Mouse (Mus musculus) heart, adult 2 months (tissue): Measurements from ENCODE around the gene Stac2. TPM values are rescaled to one million over a fixed set of nuclear protein-coding genes. Genes with fewer than 3 reads are reported as not detected.
A peak's percentile ranks its signal among the peaks of the same experiment; 100 is the strongest.

Source experiments
- DNase-seq, 2 experiments: peaks; one replicate each; pipeline ENCODE4 v3.0.0; 2021
- H3K27ac ChIP-seq: fragments of 200-600 bp; 2 replicates; pipeline ENCODE4 v1.8.1; 2022
- H3K27me3 ChIP-seq: fragments of 200-500 bp; 2 replicates; pipeline ENCODE4 v1.6.1; 2012; ENCODE audit warnings: mild to moderate bottlenecking, low read length, inconsistent platforms, mixed read lengths; ENCODE audit not compliant: control insufficient read depth, insufficient read depth
- H3K36me3 ChIP-seq: fragments of 200-500 bp; 2 replicates; pipeline ENCODE4 v1.6.1; 2012; ENCODE audit warnings: low read length, inconsistent platforms; ENCODE audit not compliant: control insufficient read depth, insufficient read depth
- H3K4me1 ChIP-seq: fragments of 200-500 bp; 2 replicates; pipeline ENCODE4 v1.6.1; 2011; ENCODE audit warnings: low read length; ENCODE audit not compliant: control insufficient read depth, insufficient read depth
- H3K4me3 ChIP-seq: fragments of 200-600 bp; 2 replicates; pipeline ENCODE4 v1.8.1; 2022
- H3K79me2 ChIP-seq: fragments of 200-500 bp; replicated peaks from 2 replicates; pipeline ENCODE4 v1.6.1; 2012; ENCODE audit warnings: mild to moderate bottlenecking, inconsistent platforms, low read length, moderate library complexity, mixed read lengths; ENCODE audit not compliant: control insufficient read depth, insufficient read depth
- H3K9ac ChIP-seq: fragments of 200-500 bp; 2 replicates; pipeline ENCODE4 v1.6.1; 2012; ENCODE audit warnings: low read depth, mild to moderate bottlenecking, control low read depth, inconsistent platforms, low read length, mixed read lengths
- CTCF ChIP-seq: fragments of 200-600 bp; IDR thresholded peaks from 2 replicates; pipeline ENCODE4 v1.8.1; 2022; ENCODE audit warnings: antibody characterized with exemption, mild to moderate bottlenecking, moderate library complexity
- EP300 ChIP-seq: fragments of 200-500 bp; IDR thresholded peaks from 2 replicates; pipeline ENCODE4 v1.6.1; 2011; ENCODE audit warnings: low read depth, low read length, control low read depth; ENCODE audit not compliant: insufficient read depth
- POLR2A ChIP-seq: fragments of 200-500 bp; IDR thresholded peaks from 2 replicates; pipeline ENCODE4 v1.6.1; 2011; ENCODE audit warnings: mild to moderate bottlenecking, low read depth, low read length, control low read depth; ENCODE audit not compliant: insufficient read depth
- WGBS: fragments of 180-500 bp; shearing (Covaris S2); methylation state at CpG from one replicate; pipeline ENCODE4 v1.1.7; 2018; 5-methylcytosine and 5-hydroxymethylcytosine counted together
- intact Hi-C: fragments of 180-260 bp; cut with DNase I; formaldehyde crosslinking; loops from one replicate; pipeline ENCODE4 v1.15.1; 2025
- polyA plus RNA-seq: library from polyadenylated mRNA; depleted of rRNA; stranded (reverse); fragments of >200 nt; gene quantifications from 2 replicates; pipeline ENCODE4 v1.2.3, GENCODE M21; 2012
- total RNA-seq, 2 experiments: library from RNA; stranded (reverse); gene quantifications; 2 replicates each; pipeline ENCODE4 v1.2.3; 2021

Gene Stac2
- total and polyA plus RNA-seq, 3 experiments: 0.10 to 0.35 (median 0.20) TPM

DNA sequence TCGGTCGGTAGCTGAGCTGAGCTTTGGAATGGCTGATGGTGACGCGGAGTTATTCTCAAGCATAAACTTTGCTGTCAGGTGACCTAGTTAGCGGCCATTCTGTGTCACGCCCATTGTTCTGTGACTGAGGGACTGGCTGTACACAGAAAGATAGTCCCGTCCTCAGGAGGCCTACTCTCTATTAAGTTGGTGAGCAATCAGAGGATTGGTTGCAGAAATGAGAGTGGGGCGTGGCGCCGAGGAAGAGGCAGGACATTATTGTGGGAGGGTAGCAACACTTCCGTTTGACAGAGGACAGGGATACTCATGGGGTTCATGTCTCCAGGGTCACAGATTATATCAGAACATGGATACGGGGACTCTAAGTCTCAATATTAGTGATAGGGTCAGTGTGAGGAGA is 12.9 kb upstream of the Stac2 start:
- Histone ChIP-seq H3K27ac (no peak overlapping the region), H3K4me1 (no peaks in the 10 kb centered on the region), H3K79me2 (no peaks in the 10 kb centered on the region), H3K36me3 (no peaks in the 10 kb centered on the region), H3K9ac (no peak overlapping the region), H3K4me3 (no peak overlapping the region), H3K27me3 (no peaks in the 10 kb centered on the region)
- DNase-seq: no peak
- TF ChIP-seq POLR2A (no peak), EP300 (no peak), CTCF (no peak)
- 87% methylated on average over 12 of the region's 12 CpGs for WGBS
- intact Hi-C loops: no loop called here

DNA sequence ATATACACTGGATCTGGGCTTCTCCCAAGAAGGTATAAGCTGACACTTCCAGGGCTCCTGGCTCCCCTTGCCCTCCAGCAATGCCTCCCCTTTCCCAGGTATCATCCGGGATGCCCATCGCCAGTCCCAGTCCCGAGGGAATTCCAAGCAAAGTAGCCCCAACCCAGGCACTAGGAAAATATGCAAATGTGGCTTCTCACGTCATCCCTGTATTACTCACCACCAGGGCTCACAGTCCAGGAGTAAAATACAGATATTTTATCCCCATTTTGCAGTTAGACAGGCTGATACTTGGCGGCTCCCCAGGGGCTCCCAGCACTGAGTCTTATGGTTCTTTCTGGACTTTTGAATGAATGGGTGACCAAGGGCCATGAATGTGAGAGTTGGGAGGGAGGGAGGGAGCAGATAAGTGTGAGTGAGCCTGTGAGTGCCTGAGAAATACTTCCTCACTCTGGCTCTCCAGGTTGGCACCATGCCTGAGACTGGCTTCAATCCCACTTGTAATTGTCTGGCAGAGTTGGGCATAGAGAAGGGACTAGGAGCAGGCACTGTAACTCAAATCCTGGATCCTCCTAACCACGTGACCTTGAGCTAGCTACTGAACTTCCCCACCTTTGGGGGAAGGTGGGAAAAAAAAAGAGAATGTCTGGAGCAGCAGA is 8.8 kb upstream of the Stac2 start:
- DNase-seq: peak; percentile 50 to 52
- intact Hi-C loops: no loop called here
- no peaks in the 10 kb centered on the region for H3K36me3 ChIP-seq
- TF ChIP-seq EP300: no peak
- TF ChIP-seq POLR2A: no peak
- TF ChIP-seq CTCF: no peak
- H3K27me3 ChIP-seq: no peaks in the 10 kb centered on the region
- H3K9ac ChIP-seq: no peak overlapping the region
- H3K4me3 ChIP-seq: no peak overlapping the region
- WGBS: 45% methylated on average over 6 of the region's 6 CpGs
- H3K79me2 ChIP-seq: no peaks in the 10 kb centered on the region
- H3K4me1 ChIP-seq: no peaks in the 10 kb centered on the region
- H3K27ac ChIP-seq: no peak overlapping the region

GRCm38 (mm10) chr11:98061441-98061840 is 8.2 kb upstream of the Stac2 start:
- no peak for DNase-seq
- Histone ChIP-seq H3K9ac (no peak overlapping the region), H3K27me3 (no peaks in the 10 kb centered on the region), H3K79me2 (no peaks in the 10 kb centered on the region), H3K27ac (no peak overlapping the region), H3K4me1 (no peaks in the 10 kb centered on the region), H3K36me3 (no peaks in the 10 kb centered on the region), H3K4me3 (no peak overlapping the region)
- TF ChIP-seq POLR2A (no peak), EP300 (no peak), CTCF (no peak)
- intact Hi-C loops: no loop called here
- WGBS: 78% methylated on average over 3 of the region's 3 CpGs

GRCm38 (mm10) chr11:98060104-98060692 is 6.9 kb upstream of the Stac2 start:
- TF ChIP-seq EP300 (no peak), POLR2A (no peak), CTCF (no peak)
- Histone ChIP-seq H3K4me3 (no peak overlapping the region), H3K4me1 (no peaks in the 10 kb centered on the region), H3K9ac (no peak overlapping the region), H3K36me3 (no peaks in the 10 kb centered on the region), H3K79me2 (no peaks in the 10 kb centered on the region), H3K27ac (no peak overlapping the region), H3K27me3 (no peaks in the 10 kb centered on the region)
- 83% methylated on average over 5 of the region's 5 CpGs for WGBS
- DNase-seq: no peak
- intact Hi-C loops: no loop called here

DNA sequence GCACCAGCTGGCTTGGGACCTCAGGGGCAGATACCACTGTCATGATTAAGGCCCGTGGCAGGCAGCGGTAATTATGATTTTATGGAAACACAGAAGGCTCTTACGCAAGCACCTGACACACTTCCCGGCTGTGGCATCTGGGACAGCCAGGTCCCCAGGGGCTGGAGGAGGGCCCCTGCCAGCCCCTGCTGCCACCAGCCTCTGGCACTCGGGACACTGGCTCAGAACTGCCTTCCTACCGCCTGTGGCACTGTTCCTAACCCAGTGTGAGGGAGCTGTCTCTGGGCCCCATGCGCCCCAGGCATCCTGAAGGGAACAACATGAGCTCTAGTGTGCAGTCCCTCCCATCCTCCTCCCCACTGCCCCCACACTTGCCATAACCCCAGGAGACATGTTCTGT is 6.4 kb upstream of the Stac2 start:
- Histone ChIP-seq H3K4me3 (no peak overlapping the region), H3K36me3 (no peaks in the 10 kb centered on the region), H3K27ac (no peak overlapping the region), H3K4me1 (no peaks in the 10 kb centered on the region), H3K79me2 (no peaks in the 10 kb centered on the region), H3K27me3 (no peaks in the 10 kb centered on the region), H3K9ac (no peak overlapping the region)
- TF ChIP-seq CTCF (no peak), POLR2A (no peak), EP300 (no peak)
- intact Hi-C loops: no loop called here
- WGBS: 65% methylated on average over 7 of the region's 7 CpGs
- peak in 1 of 2 experiments; percentile 40 for DNase-seq

DNA sequence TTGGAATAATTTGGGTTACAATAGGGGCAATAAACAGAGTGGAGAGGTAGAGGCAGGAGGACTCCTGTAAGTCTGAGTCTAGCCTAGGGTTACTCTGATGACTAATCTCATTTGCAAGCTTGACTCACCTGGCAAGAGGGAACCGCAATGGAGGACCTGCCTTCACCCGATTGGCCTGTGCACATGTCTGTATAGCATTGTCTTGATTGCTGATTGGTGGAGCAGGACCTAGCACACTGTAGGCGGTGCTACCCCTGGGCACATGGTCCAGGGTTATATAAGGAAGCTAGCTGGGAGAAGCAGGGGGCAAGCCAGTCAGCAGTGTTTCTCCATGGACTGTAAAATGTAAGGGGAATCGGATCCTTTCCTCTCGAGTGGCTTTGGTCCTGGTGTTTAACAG is 4.7 kb upstream of the Stac2 start:
- H3K4me3 ChIP-seq: no peak overlapping the region
- H3K9ac ChIP-seq: no peak overlapping the region
- H3K27ac ChIP-seq: no peak overlapping the region
- H3K4me1 ChIP-seq: no peaks in the 10 kb centered on the region
- DNase-seq: no peak
- WGBS: 87% methylated on average over 5 of the region's 5 CpGs
- no peak for TF ChIP-seq EP300
- TF ChIP-seq POLR2A: no peak
- no peak for TF ChIP-seq CTCF
- H3K27me3 ChIP-seq: peaks cover 1% of the 10 kb centered on the region; the same call in 1 of the 2 replicates
- no peaks in the 10 kb centered on the region for H3K79me2 ChIP-seq
- no peaks in the 10 kb centered on the region for H3K36me3 ChIP-seq
- intact Hi-C loops: no loop called here
